Mouse (Mus musculus) olfactory bulb, adult 2 months (tissue): ENCODE measurements around the gene Gnb1. TPM values are rescaled to one million over a fixed set of nuclear protein-coding genes. Genes with fewer than 3 reads are reported as not detected.

Experiments used
- H3K27ac ChIP-seq: fragments of 200-500 bp; 2 replicates; pipeline ENCODE4 v1.5.1; 2012; ENCODE audit warnings: low read depth, low read length; ENCODE audit not compliant: insufficient read depth
- H3K4me1 ChIP-seq: fragments of 200-500 bp; 2 replicates; pipeline ENCODE4 v1.6.1; 2012; ENCODE audit warnings: low read length; ENCODE audit not compliant: control insufficient read depth, insufficient read depth
- H3K4me3 ChIP-seq: fragments of 200-500 bp; 2 replicates; pipeline ENCODE4 v1.5.1; 2012; ENCODE audit warnings: mild to moderate bottlenecking, low read depth, low read length, moderate library complexity; ENCODE audit not compliant: insufficient read depth
- CTCF ChIP-seq: fragments of 200-500 bp; IDR thresholded peaks from 2 replicates; pipeline ENCODE4 v1.5.1; 2012; ENCODE audit warnings: low read depth, mild to moderate bottlenecking, low read length, moderate library complexity; ENCODE audit not compliant: insufficient read depth
- POLR2A ChIP-seq: fragments of 200-500 bp; IDR thresholded peaks from 2 replicates; pipeline ENCODE4 v1.6.1; 2012; ENCODE audit warnings: mild to moderate bottlenecking, low read depth, low read length, moderate library complexity; ENCODE audit not compliant: insufficient read depth
- WGBS: fragments of 180-500 bp; shearing (Covaris S2); methylation state at CpG from one replicate; pipeline ENCODE4 v1.1.7; 2018; 5-methylcytosine and 5-hydroxymethylcytosine counted together
- polyA plus RNA-seq: library from polyadenylated mRNA; stranded (reverse); fragments of >200 nt; gene quantifications from 2 replicates; pipeline ENCODE4 v1.2.4, GENCODE M21; 2012; ENCODE audit warnings: low replicate concordance; ENCODE audit not compliant: missing spikeins, insufficient read depth, insufficient read length

The Gnb1 gene
- polyA plus RNA-seq, 1 experiment: 260 TPM

GRCm38 (mm10) chr4:155482125-155482480 is 9.1 kb upstream of the Gnb1 start:
- TF ChIP-seq POLR2A (no peak), CTCF (no peak)
- H3K27ac ChIP-seq: no peak overlapping the region
- H3K4me3 ChIP-seq: no peak overlapping the region
- no peaks in the 10 kb centered on the region for H3K4me1 ChIP-seq
- WGBS: 89% methylated on average over 6 of the region's 6 CpGs

GRCm38 (mm10) chr4:155482733-155483540 is 8.2 kb upstream of the Gnb1 start:
- no peak overlapping the region for H3K4me3 ChIP-seq
- no peak overlapping the region for H3K27ac ChIP-seq
- TF ChIP-seq POLR2A: no peak
- no peak for TF ChIP-seq CTCF
- 82% methylated on average over 8 of the region's 8 CpGs for WGBS
- H3K4me1 ChIP-seq: no peaks in the 10 kb centered on the region

- Histone ChIP-seq H3K4me3 (no peak overlapping the region), H3K27ac (no peak overlapping the region), H3K4me1 (peaks cover 2% of the 10 kb centered on the region; the same call in 1 of the 2 replicates)
- TF ChIP-seq CTCF (no peak), POLR2A (no peak)
- WGBS: 86% methylated on average over 3 of the region's 3 CpGs
These were observed 5.6 kb upstream of the Gnb1 start for GRCm38 (mm10) chr4:155485521-155485920.

GRCm38 (mm10) chr4:155487746-155488145 is 3.4 kb upstream of the Gnb1 start:
- 32% methylated on average over 3 of the region's 3 CpGs for WGBS
- Histone ChIP-seq H3K27ac (no peak overlapping the region), H3K4me3 (no peak overlapping the region), H3K4me1 (peaks cover 2% of the 10 kb centered on the region; the same call in 1 of the 2 replicates)
- TF ChIP-seq CTCF (no peak), POLR2A (no peak)

- TF ChIP-seq POLR2A: no peak
- no peak for TF ChIP-seq CTCF
- peaks cover 2% of the 10 kb centered on the region; the same call in 1 of the 2 replicates for H3K4me1 ChIP-seq
- H3K27ac ChIP-seq: no peak overlapping the region
- no peak overlapping the region for H3K4me3 ChIP-seq
- WGBS: 69% methylated on average over 8 of the region's 8 CpGs
These were observed 2.7 kb upstream of the Gnb1 start for GRCm38 (mm10) chr4:155488232-155489025.

- no peak for TF ChIP-seq POLR2A
- TF ChIP-seq CTCF: no peak
- WGBS: 86% methylated on average over 9 of the region's 9 CpGs
- no peak overlapping the region for H3K27ac ChIP-seq
- no peak overlapping the region for H3K4me3 ChIP-seq
- H3K4me1 ChIP-seq: peaks cover 5% of the 10 kb centered on the region; the same call in 1 of the 2 replicates
These were observed 1.8 kb upstream of the Gnb1 start for GRCm38 (mm10) chr4:155489101-155489970.

- WGBS: 9% methylated on average over 5 of the region's 5 CpGs
- H3K4me1 ChIP-seq: peaks cover 9% of the 10 kb centered on the region; the same call in 1 of the 2 replicates
These were observed 705 bp upstream of the Gnb1 start for GRCm38 (mm10) chr4:155490456-155490855.

GRCm38 (mm10) chr4:155491529-155492130 is 469 bp downstream of the Gnb1 start:
- H3K27ac ChIP-seq: peak overlapping the region; percentile 82
- TF ChIP-seq CTCF: no peak
- TF ChIP-seq POLR2A: no peak
- peaks cover 9% of the 10 kb centered on the region; the same call in 1 of the 2 replicates for H3K4me1 ChIP-seq
- H3K4me3 ChIP-seq: peak overlapping the region; percentile 97
- WGBS: 1% methylated on average over 54 of the region's 54 CpGs

More at GRCm38 (mm10) chr4:155490456-155490855, 705 bp upstream of the Gnb1 start:
- peak overlapping the region; percentile 97 for H3K4me3 ChIP-seq
- TF ChIP-seq CTCF: no peak
- no peak for TF ChIP-seq POLR2A
- H3K27ac ChIP-seq: peak overlapping the region; percentile 93; the same call in 1 of the 2 replicates
